Mouse (Mus musculus) heart, embryonic 14.5 days (tissue): ENCODE data around the gene Ldlrad3. TPM values are rescaled to one million over a fixed set of nuclear protein-coding genes. Genes with fewer than 3 reads are reported as not detected.

Source experiments
- ATAC-seq: fragments of 200-750 bp; cut with Nextera tagmentation; 2 replicates; pipeline ENCODE4 v1.8.0; 2017; ENCODE audit warnings: low read depth, moderate TSS enrichment; ENCODE audit not compliant: insufficient number of reproducible peaks, insufficient read depth, low FRiP score
- H3K27ac ChIP-seq, 2 experiments: fragments of 200-500 bp in 1 of 2; fragments of 300-500 bp in 1 of 2; sonication (generic) in 1 of 2; replicated peaks in 1 of 2; 2 replicates each; pipeline ENCODE4 v1.5.1; 2012 to 2014; ENCODE audit warnings: low read depth in 2 of 2, low read length in 2 of 2, control low read depth in 1 of 2, mild to moderate bottlenecking in 1 of 2, mixed read lengths in 1 of 2; ENCODE audit not compliant: control insufficient read depth in 1 of 2, insufficient read depth in 1 of 2
- H3K27me3 ChIP-seq: fragments of 300-500 bp; sonication (generic); 2 replicates; pipeline ENCODE4 v1.6.1; 2014; ENCODE audit warnings: mild to moderate bottlenecking, low read length, control low read depth; ENCODE audit not compliant: control insufficient read depth, insufficient read depth
- H3K36me3 ChIP-seq: fragments of 300-500 bp; sonication (generic); 2 replicates; pipeline ENCODE4 v1.6.1; 2014; ENCODE audit warnings: mild to moderate bottlenecking, control low read depth, low read length, mixed read lengths; ENCODE audit not compliant: control insufficient read depth, insufficient read depth
- H3K4me1 ChIP-seq, 2 experiments: fragments of 200-500 bp in 1 of 2; fragments of 300-500 bp in 1 of 2; sonication (generic) in 1 of 2; 2 replicates each; pipeline ENCODE4 v1.6.1; 2012 to 2014; ENCODE audit warnings: low read length in 2 of 2, control low read depth in 1 of 2, mixed read lengths in 1 of 2; ENCODE audit not compliant: control insufficient read depth in 2 of 2, insufficient read depth in 2 of 2
- H3K4me2 ChIP-seq: fragments of 300-500 bp; sonication (generic); 2 replicates; pipeline ENCODE4 v1.6.1; 2014; ENCODE audit warnings: mild to moderate bottlenecking, low read length
- H3K4me3 ChIP-seq, 2 experiments: fragments of 200-500 bp in 1 of 2; fragments of 300-500 bp in 1 of 2; sonication (generic) in 1 of 2; 2 replicates each; pipeline ENCODE4 v1.5.1; 2012 to 2014; ENCODE audit warnings: low read length in 2 of 2, mild to moderate bottlenecking in 2 of 2, control low read depth in 1 of 2, low read depth in 1 of 2, moderate library complexity in 1 of 2; ENCODE audit not compliant: control insufficient read depth in 1 of 2, insufficient read depth in 1 of 2
- H3K9ac ChIP-seq: fragments of 300-500 bp; sonication (generic); 2 replicates; pipeline ENCODE4 v1.6.1; 2014; ENCODE audit warnings: mild to moderate bottlenecking, low read length
- H3K9me3 ChIP-seq: fragments of 300-500 bp; sonication (generic); 2 replicates; pipeline ENCODE4 v1.6.1; 2016; ENCODE audit warnings: low read length, control low read depth; ENCODE audit not compliant: control insufficient read depth
- WGBS: fragments of 180-500 bp; shearing (Covaris S2); extraction: QIAGEN DNeasy Blood & Tissue Kit; methylation state at CpG from one replicate; pipeline ENCODE4 v1.1.7; 2014; 5-methylcytosine and 5-hydroxymethylcytosine counted together
- polyA plus RNA-seq: library from polyadenylated mRNA; unstranded; fragments of >200 nt; fragmentation: Nextera tagmentation; extraction: Ambion mirVana; gene quantifications from 2 replicates; pipeline ENCODE4 v1.2.1, GENCODE M21; 2014

Ldlrad3 gene
- polyA plus RNA-seq, 1 experiment from 2014 or later, result 13.7 TPM

DNA sequence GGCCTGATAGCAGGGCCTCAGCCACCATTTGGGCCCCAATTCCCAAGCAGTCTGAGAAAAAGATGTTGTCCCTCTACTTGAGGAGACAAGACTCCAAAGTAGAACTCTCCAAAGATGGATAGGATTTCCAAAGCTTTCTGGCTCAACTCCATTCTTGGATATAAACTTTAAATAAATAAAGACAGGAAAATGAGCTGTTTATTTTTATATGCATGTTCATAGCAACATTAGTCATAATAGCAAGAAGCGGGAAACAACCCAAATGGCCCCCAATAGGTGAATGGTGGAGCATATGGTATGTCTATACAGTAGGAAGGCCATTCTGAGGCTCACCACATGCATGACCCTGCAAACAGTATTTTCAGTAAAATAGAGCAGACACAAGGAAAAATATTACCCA, 251.2 kb downstream of the Ldlrad3 start:
- H3K4me1 ChIP-seq, result no peaks in the 10 kb centered on the region
- H3K27ac ChIP-seq, result no peak overlapping the region
- 90% methylated on average over 1 of the region's 1 CpGs for WGBS
- no peak overlapping the region for H3K9ac ChIP-seq
- no peak overlapping the region for H3K4me3 ChIP-seq
- no peaks in the 10 kb centered on the region for H3K27me3 ChIP-seq
- ATAC-seq, result no peak
- H3K4me2 ChIP-seq, result no peak overlapping the region
- H3K9me3 ChIP-seq, result no peaks in the 10 kb centered on the region
- no peaks in the 10 kb centered on the region for H3K36me3 ChIP-seq

- H3K36me3 ChIP-seq, result no peaks in the 10 kb centered on the region
- no peak for ATAC-seq
- WGBS, result 83% methylated on average over 3 of the region's 3 CpGs
- no peak overlapping the region for H3K4me2 ChIP-seq
- H3K27ac ChIP-seq, result no peak overlapping the region
- no peaks in the 10 kb centered on the region for H3K27me3 ChIP-seq
- no peaks in the 10 kb centered on the region for H3K9me3 ChIP-seq
- no peaks in the 10 kb centered on the region for H3K4me1 ChIP-seq
- H3K9ac ChIP-seq, result no peak overlapping the region
- no peak overlapping the region for H3K4me3 ChIP-seq
Observed at GRCm38 (mm10) chr2:101933301-101933700, 252.9 kb downstream of the Ldlrad3 start.

DNA sequence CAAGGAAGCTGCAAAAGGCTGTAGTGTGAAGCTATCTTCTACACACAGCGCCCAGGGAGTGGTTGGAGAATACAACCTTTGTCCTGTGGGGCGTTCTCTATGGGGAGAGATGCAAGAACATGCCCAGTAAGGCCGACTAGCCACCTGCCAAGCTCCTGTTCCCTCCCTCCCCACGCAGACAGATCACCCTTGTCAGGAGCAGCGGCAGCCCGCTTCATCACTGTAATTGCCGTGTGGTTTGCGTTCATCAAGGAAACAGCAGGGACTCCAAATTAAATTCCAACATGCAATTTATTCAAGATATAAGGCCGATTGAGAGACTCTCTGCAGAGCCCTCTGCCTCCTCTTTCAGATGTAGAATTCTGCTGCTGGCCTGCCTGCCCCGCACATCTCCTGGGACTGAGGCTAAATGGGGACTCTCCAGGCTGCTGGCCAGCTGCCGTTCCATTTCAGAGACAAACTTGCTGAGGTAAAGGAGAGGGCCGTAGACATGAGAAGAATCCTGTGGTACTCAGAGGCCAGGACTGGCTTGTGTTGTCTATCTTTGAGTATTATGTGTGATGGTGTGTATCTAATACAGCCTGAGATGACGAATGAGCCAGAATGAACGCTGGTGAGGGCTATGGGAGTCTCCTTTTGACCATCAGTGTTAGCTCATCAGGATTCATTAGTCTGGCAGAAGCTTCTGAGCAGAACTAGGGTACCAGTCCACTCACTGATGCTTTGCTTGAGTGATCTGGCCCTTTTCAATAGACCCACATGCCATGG, 253.8 kb downstream of the Ldlrad3 start:
- Histone ChIP-seq H3K27me3 (no peaks in the 10 kb centered on the region), H3K4me3 (no peak overlapping the region), H3K36me3 (no peaks in the 10 kb centered on the region), H3K27ac (no peak overlapping the region), H3K4me1 (no peaks in the 10 kb centered on the region), H3K9ac (no peak overlapping the region), H3K9me3 (no peaks in the 10 kb centered on the region), H3K4me2 (no peak overlapping the region)
- no peak for ATAC-seq
- WGBS, result 85% methylated on average over 14 of the region's 14 CpGs

DNA sequence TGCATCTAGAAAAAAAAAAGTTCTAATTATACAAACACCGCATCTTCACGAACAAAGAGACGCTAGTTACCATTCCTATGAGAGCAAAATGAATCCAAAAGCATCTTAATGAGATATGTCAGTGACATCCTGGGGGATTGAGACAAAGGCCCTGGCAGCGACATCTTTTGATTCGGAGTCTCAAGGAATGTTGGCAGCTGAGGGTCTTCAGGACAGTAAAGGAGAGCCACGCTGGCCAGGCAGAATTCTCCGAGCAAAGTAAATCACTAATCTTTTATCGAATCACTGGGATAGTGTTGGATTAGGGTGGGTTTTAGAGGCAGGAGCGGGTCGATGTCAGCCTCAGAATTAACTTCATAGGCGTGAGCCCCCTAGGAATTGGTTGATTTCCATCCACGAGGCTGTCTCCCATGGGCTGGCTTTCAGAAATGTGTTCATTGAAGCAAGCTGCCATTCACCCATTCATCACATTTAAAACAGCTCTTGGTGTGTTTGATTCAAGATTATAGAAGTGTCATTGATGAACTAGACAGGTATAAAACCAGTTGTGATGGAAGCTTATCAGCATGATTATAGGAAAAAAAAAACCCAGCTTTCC, 260.5 kb downstream of the Ldlrad3 start:
- Histone ChIP-seq H3K4me3 (no peak overlapping the region), H3K9ac (no peak overlapping the region), H3K27me3 (no peaks in the 10 kb centered on the region), H3K4me2 (no peak overlapping the region), H3K36me3 (no peaks in the 10 kb centered on the region), H3K4me1 (no peaks in the 10 kb centered on the region), H3K27ac (no peak overlapping the region), H3K9me3 (no peaks in the 10 kb centered on the region)
- WGBS, result 85% methylated on average over 12 of the region's 12 CpGs
- ATAC-seq, result no peak

- ATAC-seq, result no peak
- Histone ChIP-seq H3K4me2 (no peak overlapping the region), H3K9ac (no peak overlapping the region), H3K27me3 (no peaks in the 10 kb centered on the region), H3K36me3 (no peaks in the 10 kb centered on the region), H3K27ac (no peak overlapping the region), H3K9me3 (no peaks in the 10 kb centered on the region), H3K4me1 (no peaks in the 10 kb centered on the region), H3K4me3 (no peak overlapping the region)
- WGBS, result 85% methylated on average over 3 of the region's 3 CpGs
Observed at GRCm38 (mm10) chr2:101925183-101925582, 261.0 kb downstream of the Ldlrad3 start.

DNA sequence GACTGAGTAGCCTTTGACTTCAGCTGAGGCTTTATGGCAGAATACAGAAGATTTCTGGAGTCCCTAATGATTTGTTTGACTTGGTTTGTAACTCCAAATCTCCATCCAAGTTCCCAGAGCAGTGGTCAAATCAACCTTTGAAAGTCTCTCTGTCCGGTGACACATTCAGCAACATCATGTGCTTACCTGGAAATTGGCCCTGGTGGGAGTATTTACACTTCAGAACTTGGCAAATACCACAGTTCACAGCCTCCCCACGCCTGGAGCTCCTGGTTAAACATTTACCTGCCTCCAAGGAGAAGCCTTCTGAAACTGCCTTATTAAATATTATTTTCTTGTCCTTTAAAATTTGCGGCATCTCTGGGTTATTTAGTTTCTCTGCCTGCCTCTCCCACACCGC, 263.0 kb downstream of the Ldlrad3 start:
- no peaks in the 10 kb centered on the region for H3K36me3 ChIP-seq
- no peaks in the 10 kb centered on the region for H3K9me3 ChIP-seq
- no peak overlapping the region for H3K4me2 ChIP-seq
- no peak overlapping the region for H3K9ac ChIP-seq
- peaks cover 0 to 5% of the 10 kb centered on the region in 2 experiments; a peak in 1 of 4 replicates for H3K4me1 ChIP-seq
- no peak for ATAC-seq
- no peak overlapping the region for H3K27ac ChIP-seq
- no peaks in the 10 kb centered on the region for H3K27me3 ChIP-seq
- WGBS, result 80% methylated on average over 4 of the region's 4 CpGs
- no peak overlapping the region for H3K4me3 ChIP-seq

GRCm38 (mm10) chr2:101922302-101922701, 263.9 kb downstream of the Ldlrad3 start:
- H3K27me3 ChIP-seq, result no peaks in the 10 kb centered on the region
- H3K4me1 ChIP-seq, result peaks cover 0 to 5% of the 10 kb centered on the region in 2 experiments; a peak in 1 of 4 replicates
- no peak overlapping the region for H3K4me3 ChIP-seq
- no peak for ATAC-seq
- H3K27ac ChIP-seq, result no peak overlapping the region
- WGBS, result 84% methylated on average over 4 of the region's 4 CpGs
- no peak overlapping the region for H3K4me2 ChIP-seq
- H3K9me3 ChIP-seq, result no peaks in the 10 kb centered on the region
- H3K36me3 ChIP-seq, result no peaks in the 10 kb centered on the region
- H3K9ac ChIP-seq, result no peak overlapping the region
